Mouse (Mus musculus) megakaryocyte, embryonic 14.5 days (primary cell): ENCODE data around the gene Fig4.

Experiments
- FLI1 ChIP-seq: IDR thresholded peaks from 2 replicates; pipeline ENCODE4 v1.6.1; 2012; ENCODE audit warnings: low read length, inconsistent platforms, mixed read lengths
- GATA1 ChIP-seq: IDR thresholded peaks from 3 replicates; pipeline ENCODE4 v1.6.1; 2012; ENCODE audit warnings: mixed read lengths, low read length, inconsistent platforms, borderline replicate concordance

GRCm38 (mm10) chr10:41304961-41305455 is 1.9 kb upstream of the Fig4 start:
- TF ChIP-seq GATA1 (no peak), FLI1 (no peak)
